Mouse (Mus musculus) olfactory bulb, adult 2 months (tissue): ENCODE measurements around the gene Svs3b. TPM values are rescaled to one million over a fixed set of nuclear protein-coding genes. Genes with fewer than 3 reads are reported as not detected.
"Not testable (repeated sequence)": the region's sequence is repeated elsewhere in the genome, so short reads cannot be mapped to it uniquely, and the experiment has no call there.

Experiments used
- H3K27ac ChIP-seq: fragments of 200-500 bp; 2 replicates; pipeline ENCODE4 v1.5.1; 2012; ENCODE audit warnings: low read depth, low read length; ENCODE audit not compliant: insufficient read depth
- H3K4me1 ChIP-seq: fragments of 200-500 bp; 2 replicates; pipeline ENCODE4 v1.6.1; 2012; ENCODE audit warnings: low read length; ENCODE audit not compliant: control insufficient read depth, insufficient read depth
- H3K4me3 ChIP-seq: fragments of 200-500 bp; 2 replicates; pipeline ENCODE4 v1.5.1; 2012; ENCODE audit warnings: mild to moderate bottlenecking, low read depth, low read length, moderate library complexity; ENCODE audit not compliant: insufficient read depth
- CTCF ChIP-seq: fragments of 200-500 bp; IDR thresholded peaks from 2 replicates; pipeline ENCODE4 v1.5.1; 2012; ENCODE audit warnings: low read depth, mild to moderate bottlenecking, low read length, moderate library complexity; ENCODE audit not compliant: insufficient read depth
- POLR2A ChIP-seq: fragments of 200-500 bp; IDR thresholded peaks from 2 replicates; pipeline ENCODE4 v1.6.1; 2012; ENCODE audit warnings: mild to moderate bottlenecking, low read depth, low read length, moderate library complexity; ENCODE audit not compliant: insufficient read depth
- WGBS: fragments of 180-500 bp; shearing (Covaris S2); methylation state at CpG from one replicate; pipeline ENCODE4 v1.1.7; 2018; 5-methylcytosine and 5-hydroxymethylcytosine counted together
- polyA plus RNA-seq: library from polyadenylated mRNA; stranded (reverse); fragments of >200 nt; gene quantifications from 2 replicates; pipeline ENCODE4 v1.2.4, GENCODE M21; 2012; ENCODE audit warnings: low replicate concordance; ENCODE audit not compliant: missing spikeins, insufficient read depth, insufficient read length

Svs3b gene
- polyA plus RNA-seq, 1 experiment, result not detected

DNA sequence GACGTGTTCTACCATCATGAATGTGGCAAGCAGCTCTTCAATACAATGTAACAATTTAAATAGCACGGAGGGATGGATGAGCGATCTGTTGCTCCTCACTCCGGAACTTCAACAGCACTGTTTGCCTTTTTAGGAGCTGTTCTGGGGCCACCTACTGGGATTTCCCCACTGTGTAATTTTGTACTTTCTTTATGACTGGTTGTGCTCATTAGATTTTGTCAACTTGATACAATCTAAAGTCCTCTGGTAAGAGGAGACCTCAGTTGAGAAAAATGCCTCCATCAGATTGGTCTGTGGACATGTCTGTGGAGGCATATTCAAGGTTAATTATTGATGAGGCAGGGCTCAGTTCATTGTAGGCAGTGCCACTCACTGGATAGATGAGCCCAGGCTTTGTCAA is 45.5 kb downstream of the Svs3b start:
- Histone ChIP-seq H3K27ac (no peak overlapping the region), H3K4me3 (no peak overlapping the region), H3K4me1 (no peaks in the 10 kb centered on the region)
- TF ChIP-seq CTCF (no peak), POLR2A (no peak)
- WGBS, result 72% methylated on average over 4 of the region's 4 CpGs

- no peak for TF ChIP-seq CTCF
- Histone ChIP-seq H3K4me1 (no peaks in the 10 kb centered on the region), H3K27ac (no peak overlapping the region), H3K4me3 (no peak overlapping the region)
- WGBS, result 84% methylated on average over 4 of the region's 4 CpGs
Observed at GRCm38 (mm10) chr2:164206676-164207075, 49.8 kb downstream of the Svs3b start.

DNA sequence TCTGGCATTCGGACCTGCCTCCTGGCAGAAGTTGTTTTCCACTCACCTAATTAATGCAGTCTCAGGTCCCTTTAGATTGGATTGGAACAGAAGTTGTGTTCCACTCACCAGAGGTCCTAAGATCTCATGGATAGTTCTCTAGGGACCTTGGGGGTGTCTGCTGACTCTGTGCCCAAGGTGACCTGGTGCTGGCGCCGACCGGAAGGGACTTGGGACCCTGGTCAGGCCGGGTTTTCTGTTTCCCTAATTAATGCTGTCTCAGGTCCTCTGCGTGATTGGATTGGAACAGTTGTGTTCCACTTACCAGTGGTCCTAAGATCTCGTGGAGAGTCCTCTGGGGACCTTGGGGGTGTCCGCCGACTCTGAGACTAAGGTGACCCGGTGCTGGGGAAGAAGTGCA is 50.4 kb downstream of the Svs3b start:
- 92% methylated on average over 10 of the region's 10 CpGs for WGBS
- not testable (repeated sequence) for H3K4me1 ChIP-seq, H3K4me3 ChIP-seq, H3K27ac ChIP-seq

Other genes with a start within 250 kb of the Svs3b start
- not detected in 2 replicates for gene Pabpc1l, start 231.2 kb downstream of the Svs3b start, polyA plus RNA-seq
- gene Stk4, start 186.3 kb downstream of the Svs3b start, polyA plus RNA-seq, result 150 TPM in 1 of 2 replicates, not detected in the other
- gene Tomm34, start 185.5 kb downstream of the Svs3b start, polyA plus RNA-seq, result not detected in 2 replicates
- gene Kcns1, start 85.5 kb downstream of the Svs3b start, polyA plus RNA-seq, result not detected in 2 replicates
- not detected in 2 replicates for gene Wfdc5, start 73.9 kb downstream of the Svs3b start, polyA plus RNA-seq
- gene Wfdc12, start 66.0 kb downstream of the Svs3b start, polyA plus RNA-seq, result not detected in 2 replicates
- not detected in 2 replicates for gene Wfdc15a, start 56.5 kb downstream of the Svs3b start, polyA plus RNA-seq
- gene Wfdc15b, start 35.0 kb downstream of the Svs3b start, polyA plus RNA-seq, result not detected in 2 replicates
- not detected in 2 replicates for gene Svs2, start 18.2 kb downstream of the Svs3b start, polyA plus RNA-seq
- gene Svs4, start 21.8 kb upstream of the Svs3b start, polyA plus RNA-seq, result not detected in 2 replicates
- not detected in 2 replicates for gene Svs3a, start 32.6 kb upstream of the Svs3b start, polyA plus RNA-seq
- not detected in 2 replicates for gene Svs6, start 60.1 kb upstream of the Svs3b start, polyA plus RNA-seq
- not detected in 2 replicates for gene Svs5, start 76.1 kb upstream of the Svs3b start, polyA plus RNA-seq
- gene Slpi, start 132.5 kb upstream of the Svs3b start, polyA plus RNA-seq, result not detected in 2 replicates
- gene Rbpjl, start 146.5 kb upstream of the Svs3b start, polyA plus RNA-seq, result not detected in 2 replicates
- gene Matn4, start 148.5 kb upstream of the Svs3b start, polyA plus RNA-seq, result not detected in 2 replicates
- gene Sdc4, start 187.2 kb upstream of the Svs3b start, polyA plus RNA-seq, result 124 TPM in 1 of 2 replicates, not detected in the other
- not detected in 2 replicates for gene Sys1, start 200.3 kb upstream of the Svs3b start, polyA plus RNA-seq
- not detected in 2 replicates for gene Gm20458, start 204.3 kb upstream of the Svs3b start, polyA plus RNA-seq
- not detected in 2 replicates for gene Trp53tg5, start 217.1 kb upstream of the Svs3b start, polyA plus RNA-seq
- gene Dbndd2, start 229.5 kb upstream of the Svs3b start, polyA plus RNA-seq, result 84.6 TPM in 1 of 2 replicates, not detected in the other
- not detected in 2 replicates for gene Pigt, start 240.9 kb upstream of the Svs3b start, polyA plus RNA-seq